Mouse (Mus musculus) lung, embryonic 16.5 days (tissue): ENCODE measurements around the gene Dnajb12. TPM values are rescaled to one million over a fixed set of nuclear protein-coding genes. Genes with fewer than 3 reads are reported as not detected.
A peak's percentile ranks its signal among the peaks of the same experiment; 100 is the strongest.

Source experiments
- ATAC-seq: fragments of 200-750 bp; cut with Nextera tagmentation; 2 replicates; pipeline ENCODE4 v1.8.0; 2017; ENCODE audit warnings: low read depth, mild to moderate bottlenecking, moderate library complexity
- H3K27ac ChIP-seq: fragments of 300-500 bp; sonication (generic); 2 replicates; pipeline ENCODE4 v1.5.1; 2014; ENCODE audit warnings: mild to moderate bottlenecking, control low read depth, low read length
- H3K27me3 ChIP-seq: fragments of 300-500 bp; sonication (generic); 2 replicates; pipeline ENCODE4 v1.6.1; 2014; ENCODE audit warnings: low read depth, low read length, mixed read lengths; ENCODE audit not compliant: control insufficient read depth, insufficient read depth
- H3K36me3 ChIP-seq: fragments of 300-500 bp; sonication (generic); 2 replicates; pipeline ENCODE4 v1.6.1; 2014; ENCODE audit warnings: low read length; ENCODE audit not compliant: control insufficient read depth, insufficient read depth
- H3K4me1 ChIP-seq: fragments of 300-500 bp; sonication (generic); replicated peaks from 2 replicates; pipeline ENCODE4 v1.6.1; 2014; ENCODE audit warnings: low read length, mixed read lengths; ENCODE audit not compliant: control insufficient read depth, insufficient read depth
- H3K4me2 ChIP-seq: fragments of 300-500 bp; sonication (generic); 2 replicates; pipeline ENCODE4 v1.6.1; 2014; ENCODE audit warnings: low read depth, low read length, control low read depth
- H3K4me3 ChIP-seq: fragments of 300-500 bp; sonication (generic); 2 replicates; pipeline ENCODE4 v1.5.1; 2014; ENCODE audit warnings: mild to moderate bottlenecking, low read length, control low read depth
- H3K9ac ChIP-seq: fragments of 300-500 bp; sonication (generic); 2 replicates; pipeline ENCODE4 v1.6.1; 2014; ENCODE audit warnings: low read length, control low read depth
- H3K9me3 ChIP-seq: fragments of 300-500 bp; sonication (generic); 2 replicates; pipeline ENCODE4 v1.6.1; 2016; ENCODE audit warnings: low read length; ENCODE audit not compliant: control insufficient read depth
- WGBS: fragments of 180-500 bp; shearing (Covaris S2); extraction: QIAGEN DNeasy Blood & Tissue Kit; methylation state at CpG from one replicate; pipeline ENCODE4 v1.1.7; 2014; 5-methylcytosine and 5-hydroxymethylcytosine counted together
- polyA plus RNA-seq: library from polyadenylated mRNA; unstranded; fragments of >200 nt; fragmentation: Nextera tagmentation; extraction: Ambion mirVana; gene quantifications from 2 replicates; pipeline ENCODE4 v1.2.1, GENCODE M21; 2015

The Dnajb12 gene
- polyA plus RNA-seq, 1 experiment from 2014 or later = 27.1 TPM

- Histone ChIP-seq H3K9me3 (no peaks in the 10 kb centered on the region), H3K4me3 (no peak overlapping the region), H3K4me1 (no peaks in the 10 kb centered on the region), H3K9ac (no peak overlapping the region), H3K36me3 (no peaks in the 10 kb centered on the region), H3K27ac (no peak overlapping the region), H3K27me3 (no peaks in the 10 kb centered on the region), H3K4me2 (no peak overlapping the region)
- WGBS = 75% methylated on average over 11 of the region's 11 CpGs
- ATAC-seq = no peak
These were observed 31.1 kb upstream of the Dnajb12 start for GRCm38 (mm10) chr10:59848079-59848877.

DNA sequence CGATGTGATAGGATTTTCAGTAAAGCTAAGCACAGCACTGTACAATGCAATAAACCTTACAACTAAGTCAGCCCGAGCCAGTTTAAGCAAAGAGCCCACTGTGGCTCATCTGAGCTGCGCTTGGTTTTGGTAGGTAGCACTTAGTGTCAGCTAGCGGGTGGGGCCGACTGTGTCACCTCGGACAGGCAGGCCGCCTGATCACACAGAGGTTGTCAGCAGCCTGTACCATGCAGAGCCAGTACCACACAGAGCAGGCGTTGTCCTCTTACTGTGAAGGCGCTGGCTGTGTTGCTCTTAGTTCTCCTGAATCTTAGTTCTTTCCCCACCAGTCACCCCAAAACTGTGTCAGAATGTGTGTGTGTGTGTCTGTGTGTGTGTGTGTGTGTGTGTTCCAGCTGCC is 30.4 kb upstream of the Dnajb12 start:
- Histone ChIP-seq H3K36me3 (no peaks in the 10 kb centered on the region), H3K9ac (no peak overlapping the region), H3K27me3 (no peaks in the 10 kb centered on the region), H3K4me2 (no peak overlapping the region), H3K27ac (no peak overlapping the region), H3K4me3 (no peak overlapping the region), H3K4me1 (no peaks in the 10 kb centered on the region), H3K9me3 (no peaks in the 10 kb centered on the region)
- 67% methylated on average over 9 of the region's 9 CpGs for WGBS
- no peak for ATAC-seq

- no peaks in the 10 kb centered on the region for H3K27me3 ChIP-seq
- no peak for ATAC-seq
- no peak overlapping the region for H3K27ac ChIP-seq
- H3K36me3 ChIP-seq = no peaks in the 10 kb centered on the region
- H3K4me3 ChIP-seq = no peak overlapping the region
- WGBS = 82% methylated on average over 7 of the region's 7 CpGs
- no peaks in the 10 kb centered on the region for H3K4me1 ChIP-seq
- no peaks in the 10 kb centered on the region for H3K9me3 ChIP-seq
- no peak overlapping the region for H3K4me2 ChIP-seq
- no peak overlapping the region for H3K9ac ChIP-seq
These were observed 30.0 kb upstream of the Dnajb12 start for GRCm38 (mm10) chr10:59849371-59849770.

- H3K9me3 ChIP-seq = no peaks in the 10 kb centered on the region
- H3K27me3 ChIP-seq = no peaks in the 10 kb centered on the region
- no peak overlapping the region for H3K4me3 ChIP-seq
- H3K4me1 ChIP-seq = no peaks in the 10 kb centered on the region
- WGBS = 67% methylated on average over 5 of the region's 5 CpGs
- no peak overlapping the region for H3K4me2 ChIP-seq
- H3K27ac ChIP-seq = no peak overlapping the region
- H3K9ac ChIP-seq = no peak overlapping the region
- ATAC-seq = no peak
- H3K36me3 ChIP-seq = no peaks in the 10 kb centered on the region
These were observed 22.2 kb upstream of the Dnajb12 start for GRCm38 (mm10) chr10:59857157-59857556.

DNA sequence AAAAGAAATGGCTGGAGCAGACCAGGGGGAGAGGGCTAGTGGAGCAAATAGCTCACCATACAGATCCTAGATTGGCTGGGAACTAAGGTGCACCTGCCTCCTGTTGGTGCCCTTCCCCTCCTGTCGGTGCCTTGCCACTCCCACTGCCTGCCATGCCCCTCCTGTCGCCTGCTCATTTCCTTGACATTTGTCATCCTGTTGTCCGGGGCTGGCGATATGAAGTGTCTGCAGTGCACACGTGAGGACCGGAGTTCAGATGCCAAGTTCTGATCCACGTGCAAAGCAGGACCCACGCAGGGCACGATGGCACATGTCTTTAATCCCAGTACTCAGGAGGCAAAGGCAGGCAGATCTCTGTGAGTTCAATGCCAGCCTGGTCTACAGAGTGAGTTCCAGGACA is 18.7 kb upstream of the Dnajb12 start:
- Histone ChIP-seq H3K27ac (no peak overlapping the region), H3K9ac (no peak overlapping the region), H3K27me3 (no peaks in the 10 kb centered on the region), H3K36me3 (no peaks in the 10 kb centered on the region), H3K4me1 (peaks cover 7% of the 10 kb centered on the region; the same call in 1 of the 2 replicates), H3K4me3 (no peak overlapping the region), H3K9me3 (no peaks in the 10 kb centered on the region), H3K4me2 (no peak overlapping the region)
- ATAC-seq = no peak
- 60% methylated on average over 9 of the region's 9 CpGs for WGBS

DNA sequence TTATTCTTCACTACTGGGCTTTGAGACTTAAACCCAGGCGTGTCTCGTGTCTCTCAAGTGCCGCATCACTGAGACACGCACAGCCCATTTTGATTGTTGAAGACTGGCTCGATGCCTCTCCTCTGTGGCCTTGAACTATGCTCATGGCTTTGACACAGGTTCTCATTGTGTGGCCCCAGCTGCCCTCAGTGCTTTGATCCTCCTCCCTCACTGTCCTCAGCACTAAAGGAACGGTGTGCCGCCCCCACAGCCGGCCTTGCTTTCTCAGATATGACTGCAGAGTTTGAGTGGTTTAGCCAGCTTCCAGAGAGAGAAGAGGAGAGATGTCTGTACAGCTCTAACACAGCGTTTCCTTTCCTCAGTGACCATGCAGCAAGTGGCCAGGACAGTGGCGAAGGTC is 18.2 kb upstream of the Dnajb12 start:
- Histone ChIP-seq H3K27ac (no peak overlapping the region), H3K27me3 (no peaks in the 10 kb centered on the region), H3K4me1 (peaks cover 7% of the 10 kb centered on the region; the same call in 1 of the 2 replicates), H3K4me3 (no peak overlapping the region), H3K9ac (no peak overlapping the region), H3K4me2 (no peak overlapping the region), H3K9me3 (no peaks in the 10 kb centered on the region), H3K36me3 (no peaks in the 10 kb centered on the region)
- WGBS = 70% methylated on average over 10 of the region's 10 CpGs
- no peak for ATAC-seq

GRCm38 (mm10) chr10:59862816-59863440 is 16.4 kb upstream of the Dnajb12 start:
- no peaks in the 10 kb centered on the region for H3K9me3 ChIP-seq
- peaks cover 7% of the 10 kb centered on the region; the same call in 1 of the 2 replicates for H3K4me1 ChIP-seq
- ATAC-seq = no peak
- no peak overlapping the region for H3K4me2 ChIP-seq
- no peaks in the 10 kb centered on the region for H3K27me3 ChIP-seq
- no peak overlapping the region for H3K9ac ChIP-seq
- H3K4me3 ChIP-seq = no peak overlapping the region
- H3K27ac ChIP-seq = no peak overlapping the region
- 85% methylated on average over 6 of the region's 6 CpGs for WGBS
- no peaks in the 10 kb centered on the region for H3K36me3 ChIP-seq

DNA sequence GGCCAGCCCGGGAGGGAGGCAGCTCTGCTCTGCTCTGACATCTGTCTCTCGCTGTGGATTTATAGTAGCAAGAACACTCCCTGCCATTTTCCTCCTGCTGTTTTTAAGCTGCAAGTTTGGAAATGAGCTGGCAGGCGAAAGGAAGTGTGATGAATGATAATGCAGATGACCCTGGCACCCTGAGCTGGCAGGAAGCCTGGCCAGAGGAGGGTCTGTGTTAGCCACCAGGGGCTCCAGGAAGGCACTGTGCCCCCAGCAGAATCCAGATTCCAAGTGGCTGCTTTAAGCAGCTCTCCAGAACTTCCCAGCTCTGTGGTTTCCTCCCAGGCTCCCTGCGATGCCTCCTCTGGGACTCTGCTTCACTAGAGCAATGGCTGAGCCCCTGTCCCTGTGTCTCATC is 15.7 kb upstream of the Dnajb12 start:
- Histone ChIP-seq H3K27ac (no peak overlapping the region), H3K4me2 (no peak overlapping the region), H3K9ac (0 out of 2 replicates have a peak overlapping the region, but pooled peaks have one; percentile 2), H3K9me3 (no peaks in the 10 kb centered on the region), H3K27me3 (no peaks in the 10 kb centered on the region), H3K36me3 (no peaks in the 10 kb centered on the region), H3K4me3 (no peak overlapping the region), H3K4me1 (peaks cover 7% of the 10 kb centered on the region; the same call in 1 of the 2 replicates)
- ATAC-seq = no peak
- WGBS = 46% methylated on average over 4 of the region's 4 CpGs

DNA sequence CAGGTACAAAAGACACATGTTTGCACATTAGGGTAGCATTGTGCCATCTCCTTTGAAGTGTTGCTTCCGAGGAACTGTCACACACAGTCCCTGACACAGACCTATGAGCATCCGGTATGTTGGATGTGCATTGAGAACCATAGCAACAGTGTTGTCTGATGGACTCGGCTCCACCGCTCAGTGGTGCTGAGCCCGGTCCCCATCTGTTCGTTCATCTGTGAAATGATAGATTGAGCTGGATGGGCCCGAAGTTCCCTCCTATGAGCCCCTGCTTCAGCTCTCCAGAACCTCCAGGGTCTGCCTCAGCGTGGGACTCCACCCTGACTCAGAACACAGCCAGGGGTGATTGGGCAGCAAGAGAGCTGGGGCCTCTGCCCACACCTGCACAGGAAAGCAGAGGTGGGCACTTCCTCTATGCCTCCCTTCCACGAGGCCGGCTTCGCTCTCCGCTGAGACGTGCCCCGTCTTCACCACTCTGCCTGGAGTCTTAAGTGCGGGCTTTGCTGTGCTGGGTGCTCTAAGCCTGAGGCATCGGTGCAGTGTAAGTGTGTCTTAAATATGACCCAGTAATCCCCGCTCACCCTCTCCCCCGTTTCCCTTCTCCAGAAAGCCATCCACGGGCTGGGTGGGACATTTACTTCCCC is 15.0 kb upstream of the Dnajb12 start:
- Histone ChIP-seq H3K4me2 (no peak overlapping the region), H3K9me3 (no peaks in the 10 kb centered on the region), H3K36me3 (no peaks in the 10 kb centered on the region), H3K27ac (no peak overlapping the region), H3K4me1 (peaks cover 7% of the 10 kb centered on the region; the same call in 1 of the 2 replicates), H3K27me3 (no peaks in the 10 kb centered on the region), H3K9ac (no peak overlapping the region), H3K4me3 (no peak overlapping the region)
- WGBS = 75% methylated on average over 19 of the region's 19 CpGs
- no peak; the same call in 1 of the 2 replicates for ATAC-seq
